Mouse (Mus musculus): ENCODE results near the gene C87436.
"Not testable (repeated sequence)": the region's sequence is repeated elsewhere in the genome, so short reads cannot be mapped to it uniquely, and the experiment has no call there.

Gene C87436

GRCm38 (mm10) chr6:86487358-86488148, 49.4 kb downstream of the C87436 start:
- DNase-seq: peak; percentile 91

- peak; percentile 56 for DNase-seq
Observed at GRCm38 (mm10) chr6:86488149-86488485, 49.9 kb downstream of the C87436 start.

- DNase-seq: no peak
Observed at GRCm38 (mm10) chr6:86489945-86490344, 51.8 kb downstream of the C87436 start.

GRCm38 (mm10) chr6:86490413-86490812, 52.2 kb downstream of the C87436 start:
- DNase-seq: not testable (repeated sequence)

- no peak for DNase-seq
Observed at GRCm38 (mm10) chr6:86493469-86494263, 55.5 kb downstream of the C87436 start.

GRCm38 (mm10) chr6:86494767-86495166, 56.6 kb downstream of the C87436 start:
- DNase-seq: no peak

GRCm38 (mm10) chr6:86495661-86496060, 57.5 kb downstream of the C87436 start:
- DNase-seq: no peak

GRCm38 (mm10) chr6:86496127-86496526, 58.0 kb downstream of the C87436 start:
- no peak for DNase-seq

- no peak for DNase-seq
Observed at GRCm38 (mm10) chr6:86496585-86496984, 58.4 kb downstream of the C87436 start.

- DNase-seq: no peak
Observed at GRCm38 (mm10) chr6:86497071-86497815, 59.1 kb downstream of the C87436 start.

GRCm38 (mm10) chr6:86497942-86498732, 60.0 kb downstream of the C87436 start:
- no peak for DNase-seq

GRCm38 (mm10) chr6:86499571-86500109, 61.5 kb downstream of the C87436 start:
- DNase-seq: no peak

- no peak for DNase-seq
Observed at GRCm38 (mm10) chr6:86503513-86503912, 65.3 kb downstream of the C87436 start.

GRCm38 (mm10) chr6:86505671-86506070, 67.5 kb downstream of the C87436 start:
- no peak for DNase-seq

GRCm38 (mm10) chr6:86506309-86506708, 68.1 kb downstream of the C87436 start:
- DNase-seq: no peak

GRCm38 (mm10) chr6:86507116-86507515, 68.9 kb downstream of the C87436 start:
- no peak for DNase-seq

GRCm38 (mm10) chr6:86508736-86509135, 70.6 kb downstream of the C87436 start:
- no peak for DNase-seq

- no peak for DNase-seq
Observed at GRCm38 (mm10) chr6:86509194-86509865, 71.2 kb downstream of the C87436 start.

GRCm38 (mm10) chr6:86509866-86510200, 71.7 kb downstream of the C87436 start:
- no peak for DNase-seq

GRCm38 (mm10) chr6:86510979-86511378, 72.8 kb downstream of the C87436 start:
- DNase-seq: no peak

GRCm38 (mm10) chr6:86513296-86513695, 75.1 kb downstream of the C87436 start:
- DNase-seq: no peak

GRCm38 (mm10) chr6:86516021-86516420, 77.8 kb downstream of the C87436 start:
- DNase-seq: no peak

Data from thymus, postnatal 4 days (tissue).